ENCODE assay signal across 24 mouse cellular contexts in genomic region chr4:89527326-89527725, GRCm38 (mm10).
"Had no signal": no experiment of that assay in that cellular context is flagged by ENCODE, and none has a peak within 500 bp of the region (broad histone marks: within the 10 kb centered on the region; RNA-seq: fewer than 3 reads in every experiment).

No protein-coding gene starts in this region.

- H3K4me1 ChIP-seq: midbrain, embryonic 13.5 days; stomach, embryonic 15.5 days had no signal

- H3K9ac ChIP-seq: limb, embryonic 13.5 days; liver, embryonic 12.5 days; liver, embryonic 15.5 days; lung, embryonic 14.5 days; midbrain, embryonic 13.5 days; neural tube, embryonic 13.5 days; stomach, embryonic 15.5 days had no signal

- H3K36me3 ChIP-seq: limb, embryonic 10.5 days; limb, embryonic 13.5 days; liver, embryonic 12.5 days; liver, embryonic 15.5 days; midbrain, embryonic 10.5 days; midbrain, embryonic 13.5 days; neural tube, embryonic 13.5 days; stomach, embryonic 15.5 days had no signal

- H3K9me3 ChIP-seq: limb, embryonic 10.5 days; limb, embryonic 13.5 days; liver, embryonic 12.5 days; liver, embryonic 15.5 days; megakaryocyte, embryonic 14.5 days; midbrain, embryonic 10.5 days; midbrain, embryonic 13.5 days; neural tube, embryonic 13.5 days; stomach, embryonic 15.5 days had no signal

- ATAC-seq: intestine, postnatal 0 days; liver, embryonic 12.5 days; midbrain, embryonic 13.5 days; midbrain, embryonic 16.5 days had no signal

- H3K27ac ChIP-seq: kidney, postnatal 0 days; layer of hippocampus, adult 2 months; limb, embryonic 10.5 days; limb, embryonic 13.5 days; liver, embryonic 12.5 days; liver, embryonic 15.5 days; midbrain, embryonic 10.5 days; midbrain, embryonic 13.5 days; neural tube, embryonic 13.5 days; stomach, embryonic 15.5 days had no signal

- DNase-seq: kidney, adult 2 months; kidney, postnatal 25 days; layer of hippocampus, adult 9-11 months; liver; lung, embryonic 14.5 days; retina, postnatal 1 day; right cerebral cortex, postnatal 25 days; spleen, adult 18-20 months; thymus, adult 18-20 months; thymus, postnatal 36 days had no signal

- H3K4me2 ChIP-seq: limb, embryonic 13.5 days; liver, embryonic 12.5 days; liver, embryonic 15.5 days; lung, embryonic 14.5 days; midbrain, embryonic 13.5 days; neural tube, embryonic 13.5 days; stomach, embryonic 15.5 days had no signal

- H3K4me3 ChIP-seq: layer of hippocampus, adult 2 months; limb, embryonic 10.5 days; limb, embryonic 13.5 days; liver, embryonic 12.5 days; liver, embryonic 15.5 days; megakaryocyte, embryonic 14.5 days; midbrain, embryonic 10.5 days; midbrain, embryonic 13.5 days; myocyte; neural tube, embryonic 13.5 days; stomach, embryonic 15.5 days had no signal
